Mouse (Mus musculus) heart, embryonic 10.5 days (tissue): ENCODE data around the gene Gm21671. TPM values are rescaled to one million over a fixed set of nuclear protein-coding genes. Genes with fewer than 3 reads are reported as not detected.
"Not testable (repeated sequence)": the region's sequence is repeated elsewhere in the genome, so short reads cannot be mapped to it uniquely, and the experiment has no call there.

ENCODE experiments used
- DNase-seq: peaks from one replicate; pipeline ENCODE4 v3.0.0-alpha.2; 2017; ENCODE audit warnings: low spot score
- H3K27ac ChIP-seq: fragments of 300-500 bp; sonication (generic); 2 replicates; pipeline ENCODE4 v1.5.1; 2016; ENCODE audit warnings: mild to moderate bottlenecking
- H3K27me3 ChIP-seq: fragments of 300-500 bp; sonication (generic); 2 replicates; pipeline ENCODE4 v1.6.1; 2016; ENCODE audit warnings: mild to moderate bottlenecking; ENCODE audit not compliant: poor library complexity, insufficient read depth, severe bottlenecking
- H3K36me3 ChIP-seq: fragments of 300-500 bp; sonication (generic); 2 replicates; pipeline ENCODE4 v1.6.1; 2016; ENCODE audit warnings: mild to moderate bottlenecking, moderate library complexity
- H3K4me1 ChIP-seq: fragments of 300-500 bp; sonication (generic); 2 replicates; pipeline ENCODE4 v1.6.1; 2016; ENCODE audit warnings: mild to moderate bottlenecking
- H3K4me3 ChIP-seq: fragments of 300-500 bp; sonication (generic); 2 replicates; pipeline ENCODE4 v1.5.1; 2016; ENCODE audit warnings: mild to moderate bottlenecking, moderate library complexity
- H3K9me3 ChIP-seq: fragments of 300-500 bp; sonication (generic); 2 replicates; pipeline ENCODE4 v1.6.1; 2016; ENCODE audit warnings: mild to moderate bottlenecking, moderate library complexity
- WGBS: fragments of 180-500 bp; shearing (Covaris S2); methylation state at CpG from one replicate; pipeline ENCODE4 v1.1.7; 2016; 5-methylcytosine and 5-hydroxymethylcytosine counted together
- polyA plus RNA-seq: library from polyadenylated mRNA; unstranded; fragments of >200 nt; fragmentation: Nextera tagmentation; extraction: Ambion mirVana; gene quantifications from 2 replicates; pipeline ENCODE4 v1.2.1, GENCODE M21; 2016

The Gm21671 gene
- polyA plus RNA-seq: 0.15 TPM in 1 of 2 replicates, not detected in the other

GRCm38 (mm10) chr5:25954317-25954716 lies at the start of gene Gm21671:
Gene Gm21671, minus strand, starts transcription at chr5:25954417.
- 72% methylated on average over 2 of the region's 2 CpGs for WGBS
- H3K4me3 ChIP-seq, DNase-seq, H3K27ac ChIP-seq, H3K36me3 ChIP-seq, H3K9me3 ChIP-seq, H3K4me1 ChIP-seq: not testable (repeated sequence)
- H3K27me3 ChIP-seq: peaks cover 12% of the 10 kb centered on the region; the same call in 1 of the 2 replicates

GRCm38 (mm10) chr5:25988550-25988949 lies 34.3 kb upstream of the Gm21671 start, which contains the start of gene Gm21698:
Gene Gm21698, minus strand, starts transcription at chr5:25988650.
- WGBS: no CpG with 5 or more reads among the region's 3 CpGs
- H3K9me3 ChIP-seq, DNase-seq, H3K36me3 ChIP-seq, H3K4me3 ChIP-seq, H3K4me1 ChIP-seq, H3K27ac ChIP-seq, H3K27me3 ChIP-seq: not testable (repeated sequence)

- no CpG with 5 or more reads among the region's 2 CpGs for WGBS
- not testable (repeated sequence) for H3K4me3 ChIP-seq, H3K9me3 ChIP-seq, H3K27ac ChIP-seq, DNase-seq, H3K36me3 ChIP-seq, H3K27me3 ChIP-seq, H3K4me1 ChIP-seq
These were observed 18.3 kb upstream of the Gm21671 start, which contains the start of gene Gm21680 for GRCm38 (mm10) chr5:25972563-25972962. Gene Gm21680, minus strand, starts transcription at chr5:25972663.

- DNase-seq, H3K36me3 ChIP-seq, H3K9me3 ChIP-seq, H3K4me1 ChIP-seq, H3K27ac ChIP-seq: not testable (repeated sequence)
- peaks cover 12% of the 10 kb centered on the region; the same call in 1 of the 2 replicates for H3K27me3 ChIP-seq
- peak overlapping the region; percentile 42 for H3K4me3 ChIP-seq
- WGBS: 40% methylated on average over 17 of the region's 17 CpGs
These were observed 2.8 kb upstream of the Gm21671 start for GRCm38 (mm10) chr5:25957050-25957449.

GRCm38 (mm10) chr5:25956611-25957010 lies 2.4 kb upstream of the Gm21671 start:
- peak; percentile 73 for DNase-seq
- H3K9me3 ChIP-seq, H3K36me3 ChIP-seq, H3K27ac ChIP-seq, H3K4me1 ChIP-seq: not testable (repeated sequence)
- H3K4me3 ChIP-seq: peak overlapping the region; percentile 42
- 21% methylated on average over 32 of the region's 32 CpGs for WGBS
- H3K27me3 ChIP-seq: peaks cover 12% of the 10 kb centered on the region; the same call in 1 of the 2 replicates

GRCm38 (mm10) chr5:25945391-25945790 lies 8.8 kb downstream of the Gm21671 start:
- DNase-seq: peak; percentile 69
- 80% methylated on average over 2 of the region's 2 CpGs for WGBS
- H3K9me3 ChIP-seq, H3K4me1 ChIP-seq, H3K27ac ChIP-seq, H3K36me3 ChIP-seq, H3K27me3 ChIP-seq, H3K4me3 ChIP-seq: not testable (repeated sequence)

- not testable (repeated sequence) for DNase-seq, H3K27me3 ChIP-seq, H3K36me3 ChIP-seq, H3K27ac ChIP-seq, H3K4me3 ChIP-seq, H3K4me1 ChIP-seq, H3K9me3 ChIP-seq
- 47% methylated on average over 2 of the region's 2 CpGs for WGBS
These were observed 11.9 kb downstream of the Gm21671 start, which contains the start of gene Gm21663 for GRCm38 (mm10) chr5:25942281-25942680. Gene Gm21663, minus strand, starts transcription at chr5:25942381.

Other genes starting within 250 kb of the Gm21671 start
- gene Xrcc2, start 248.6 kb downstream of the Gm21671 start, polyA plus RNA-seq: 13.0 and 13.2 TPM in 2 replicates
- 22.7 and 40.6 TPM in 2 replicates for gene Actr3b, start 194.4 kb downstream of the Gm21671 start, polyA plus RNA-seq
- gene Gm21663, start 12.0 kb downstream of the Gm21671 start, polyA plus RNA-seq: not detected in 2 replicates
- 0.09 and 0.20 TPM in 2 replicates for gene Gm21680, start 18.2 kb upstream of the Gm21671 start, polyA plus RNA-seq
- 0.26 TPM in 1 of 2 replicates, not detected in the other for gene Gm21698, start 34.2 kb upstream of the Gm21671 start, polyA plus RNA-seq
- 0.14 and 0.18 TPM in 2 replicates for gene Gm1979, start 50.4 kb upstream of the Gm21671 start, polyA plus RNA-seq
- 0.14 TPM in 1 of 2 replicates, not detected in the other for gene Gm5862, start 68.5 kb upstream of the Gm21671 start, polyA plus RNA-seq
- 0.05 and 0.26 TPM in 2 replicates for gene Speer4a, start 85.1 kb upstream of the Gm21671 start, polyA plus RNA-seq
- not detected in 2 replicates for gene Gm7347, start 104.2 kb upstream of the Gm21671 start, polyA plus RNA-seq
- not detected in 2 replicates for gene Gm10471, start 134.9 kb upstream of the Gm21671 start, polyA plus RNA-seq
- gene 5031410I06Rik, start 150.9 kb upstream of the Gm21671 start, polyA plus RNA-seq: 0.33 TPM in 1 of 2 replicates, not detected in the other
- not detected in 2 replicates for gene Gm10220, start 167.0 kb upstream of the Gm21671 start, polyA plus RNA-seq